Mouse (Mus musculus): ENCODE data around the gene Ltf.

The Ltf gene

DNA sequence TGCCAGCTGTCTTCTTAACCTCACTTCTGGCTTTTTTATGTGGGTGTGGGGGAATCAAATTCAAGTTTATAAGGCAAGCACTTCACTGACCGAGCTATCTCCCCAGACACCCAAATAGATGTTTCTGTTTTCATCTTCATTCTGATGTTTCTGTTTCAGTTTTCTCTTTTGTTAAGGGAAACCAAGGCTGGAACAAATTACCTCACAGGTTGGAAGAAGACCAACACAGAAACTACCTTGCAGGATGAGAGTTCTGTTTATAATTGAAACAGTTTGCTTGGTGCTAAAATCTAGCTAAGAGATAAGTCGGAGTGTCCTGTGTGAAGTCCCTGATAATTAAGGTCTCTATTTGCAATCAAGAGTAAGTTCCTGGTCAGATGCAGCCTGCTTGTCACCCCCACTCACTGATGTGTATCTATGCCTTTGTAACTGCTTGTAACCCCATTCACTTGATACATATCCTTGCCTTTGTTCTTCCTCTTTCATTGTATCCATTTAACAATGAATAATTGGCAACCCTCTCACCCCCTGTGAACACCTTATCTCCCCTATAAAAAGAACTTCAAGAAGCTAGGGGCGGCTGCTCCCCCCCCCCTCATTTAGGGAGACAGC is 68.0 kb downstream of the Ltf start:
- no peak for DNase-seq (ENCODE audit: low spot score in 2 of 2)

GRCm38 (mm10) chr9:111087960-111088359 is 68.9 kb downstream of the Ltf start:
- no peak for DNase-seq (ENCODE audit: low spot score in 2 of 2)

GRCm38 (mm10) chr9:111088886-111089285 is 69.8 kb downstream of the Ltf start:
- DNase-seq (ENCODE audit: low spot score in 2 of 2), result no peak
